Mouse (Mus musculus): Measurements from ENCODE around the gene Slc11a1. TPM values are rescaled to one million over a fixed set of nuclear protein-coding genes. Genes with fewer than 3 reads are reported as not detected.

Gene Slc11a1
- polyA plus RNA-seq, 1 experiment = not detected

DNA sequence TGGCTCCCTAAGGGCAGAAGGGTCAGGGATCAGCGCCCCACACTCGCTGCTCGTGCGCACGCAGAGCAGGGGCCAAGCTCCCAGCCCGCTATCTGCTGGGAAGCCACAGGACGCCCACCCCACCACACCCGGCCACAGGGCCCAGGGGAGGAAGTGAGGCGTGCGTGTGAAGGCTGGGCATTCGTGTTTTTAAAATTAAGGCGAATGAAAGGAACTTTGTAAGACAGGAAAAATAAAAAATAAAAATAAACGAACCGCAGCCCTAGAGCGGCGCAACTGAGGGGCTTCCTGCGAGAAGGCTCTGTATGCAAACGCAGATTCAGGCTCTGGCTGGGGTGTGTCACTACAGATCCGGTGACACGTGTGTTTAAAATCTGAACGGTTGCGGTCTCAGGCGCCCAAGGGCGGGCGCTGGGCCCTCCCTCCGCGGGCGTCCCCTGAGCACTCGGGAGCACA is 14.9 kb downstream of the Slc11a1 start:
- H3K27ac ChIP-seq (ENCODE audit: insufficient read depth, low read depth, low read length) = no peak overlapping the region
- 35% methylated on average over 29 of the region's 29 CpGs for WGBS
- H3K4me1 ChIP-seq (ENCODE audit: control insufficient read depth, insufficient read depth, low read length) = peaks cover 29% of the 10 kb centered on the region
- TF ChIP-seq CTCF (IDR thresholded peaks at IDR 0.05; ENCODE audit: insufficient read depth, low read depth, low read length) (no peak), POLR2A (IDR thresholded peaks at IDR 0.05; ENCODE audit: insufficient read depth, low read depth, low read length) (no peak)
- H3K4me3 ChIP-seq (ENCODE audit: insufficient read depth, low read depth, low read length) = no peak overlapping the region

DNA sequence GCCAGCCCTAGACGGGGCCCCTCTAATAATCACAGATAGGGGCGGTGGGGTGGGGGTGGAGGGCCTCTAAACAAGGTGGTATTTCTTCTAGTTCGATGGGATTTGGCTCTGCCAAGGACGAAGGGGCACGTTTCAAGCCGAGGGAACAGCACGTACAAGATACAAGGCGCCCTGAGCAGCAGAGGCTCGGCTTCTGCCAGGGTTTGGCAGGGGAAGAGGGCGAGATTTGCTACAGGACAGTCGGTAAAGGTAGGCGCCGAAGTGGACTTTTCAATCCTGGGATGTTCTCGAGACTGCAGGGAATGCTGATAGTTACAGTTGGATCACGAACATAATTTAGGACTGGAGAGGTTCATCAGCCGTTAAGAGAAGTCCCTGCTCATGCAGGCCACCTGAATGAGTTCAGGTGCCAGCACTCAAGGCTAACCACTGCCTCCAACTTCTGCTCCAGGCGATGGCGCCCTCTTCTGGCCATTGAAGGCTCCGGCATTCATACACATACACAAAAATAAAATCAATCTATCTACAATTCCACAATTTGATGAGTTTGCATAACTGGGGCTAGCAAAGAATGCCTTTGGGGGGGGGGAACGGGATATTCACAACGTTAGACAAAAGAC is 15.4 kb downstream of the Slc11a1 start:
- no peak overlapping the region for H3K4me3 ChIP-seq (ENCODE audit: insufficient read depth, low read depth, low read length)
- 12% methylated on average over 21 of the region's 21 CpGs for WGBS
- TF ChIP-seq CTCF (IDR thresholded peaks at IDR 0.05; ENCODE audit: insufficient read depth, low read depth, low read length) (peak; percentile 26; the same call in 1 of the 2 replicates), POLR2A (IDR thresholded peaks at IDR 0.05; ENCODE audit: insufficient read depth, low read depth, low read length) (no peak)
- no peak overlapping the region for H3K27ac ChIP-seq (ENCODE audit: insufficient read depth, low read depth, low read length)
- peaks cover 29% of the 10 kb centered on the region for H3K4me1 ChIP-seq (ENCODE audit: control insufficient read depth, insufficient read depth, low read length)

DNA sequence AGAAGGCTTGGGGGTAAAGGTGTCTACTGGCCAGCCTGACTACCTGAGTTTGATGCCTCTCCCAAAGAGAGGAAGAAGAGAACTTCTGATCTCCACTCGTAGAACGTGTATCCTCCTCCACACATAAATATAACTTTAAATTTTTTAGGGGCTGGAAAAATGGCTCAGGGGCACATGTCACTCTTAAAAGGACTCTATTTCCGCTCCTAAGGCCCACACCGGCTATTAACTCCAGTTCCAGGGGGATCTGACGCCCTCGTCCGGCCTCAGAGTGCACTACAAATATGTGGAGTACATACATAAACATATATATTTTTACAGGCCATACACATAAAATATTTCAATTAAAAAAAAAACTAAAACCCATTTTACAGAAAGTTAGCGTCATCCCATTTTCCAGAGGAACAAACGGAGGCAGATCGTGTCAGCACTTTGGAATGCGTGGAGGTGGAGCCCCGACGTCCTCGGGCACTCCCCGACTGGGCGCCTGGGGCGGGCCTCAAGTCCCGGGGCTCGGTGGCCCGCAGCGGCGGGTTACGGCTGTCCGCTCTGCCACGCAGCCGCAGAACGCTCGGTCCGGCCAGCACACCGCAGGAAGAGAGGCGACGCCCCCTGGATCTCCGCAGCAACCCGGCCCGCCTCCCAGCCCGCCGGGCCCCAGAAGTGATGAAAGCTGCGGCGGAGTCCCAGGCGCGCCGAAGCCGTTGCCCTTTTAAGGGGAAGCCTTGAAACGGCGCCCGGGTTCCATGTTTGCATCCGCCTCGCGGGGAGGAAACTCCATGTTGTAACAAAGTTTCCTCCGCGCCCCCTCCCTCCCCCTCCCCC is 16.1 kb downstream of the Slc11a1 start, which contains the start of gene Ctdsp1:
Ctdsp1 (plus strand) TSS at position 586 of the 825 bp plus-strand sequence.
- H3K4me3 ChIP-seq (ENCODE audit: insufficient read depth, low read depth, low read length) = peak within 1 kb of the TSS; percentile 74
- 3% methylated on average over 49 of the region's 51 CpGs for WGBS
- H3K4me1 ChIP-seq (ENCODE audit: control insufficient read depth, insufficient read depth, low read length) = peaks cover 29% of the 10 kb centered on the region
- peak within 1 kb of the TSS; percentile 74 for H3K27ac ChIP-seq (ENCODE audit: insufficient read depth, low read depth, low read length)
- no peak for TF ChIP-seq CTCF (IDR thresholded peaks at IDR 0.05; ENCODE audit: insufficient read depth, low read depth, low read length)
- no peak for TF ChIP-seq POLR2A (IDR thresholded peaks at IDR 0.05; ENCODE audit: insufficient read depth, low read depth, low read length)

DNA sequence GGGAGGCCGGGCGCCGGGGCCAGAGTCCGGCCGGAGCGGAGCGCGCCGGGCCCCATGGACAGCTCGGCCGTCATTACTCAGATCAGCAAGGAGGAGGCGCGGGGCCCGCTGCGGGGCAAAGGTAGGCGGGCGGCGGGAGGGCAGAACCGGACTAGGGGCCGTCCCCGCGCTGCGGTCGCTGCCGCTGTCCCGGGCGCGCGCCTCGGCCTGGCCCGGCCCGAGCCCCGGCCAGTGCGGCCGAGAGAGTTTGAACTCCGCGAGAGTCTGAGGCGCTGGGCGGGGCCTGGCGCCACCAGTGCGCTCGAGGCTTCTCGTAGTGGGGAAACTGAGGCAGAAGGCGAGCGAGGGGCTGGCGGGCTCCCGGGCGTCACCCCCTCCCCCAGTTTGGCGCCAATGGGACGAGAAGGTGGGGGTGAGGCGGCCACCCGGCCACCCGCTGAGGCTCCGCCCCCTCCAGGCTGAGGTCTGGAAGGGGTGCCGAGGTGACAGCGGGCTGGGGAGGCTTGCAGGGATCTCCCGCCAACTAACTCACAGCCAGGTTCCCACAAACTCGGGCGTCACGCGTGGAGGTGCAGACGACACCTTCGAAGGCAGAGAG is 16.9 kb downstream of the Slc11a1 start:
- WGBS = under 1% methylated on average over 62 of the region's 63 CpGs
- TF ChIP-seq CTCF (IDR thresholded peaks at IDR 0.05; ENCODE audit: insufficient read depth, low read depth, low read length) (peak; percentile 9; the same call in 1 of the 2 replicates), POLR2A (IDR thresholded peaks at IDR 0.05; ENCODE audit: insufficient read depth, low read depth, low read length) (no peak)
- Histone ChIP-seq H3K4me3 (ENCODE audit: insufficient read depth, low read depth, low read length) (peak overlapping the region; percentile 67), H3K27ac (ENCODE audit: insufficient read depth, low read depth, low read length) (peak overlapping the region; percentile 12; the same call in 1 of the 2 replicates), H3K4me1 (ENCODE audit: control insufficient read depth, insufficient read depth, low read length) (peaks cover 30% of the 10 kb centered on the region)

DNA sequence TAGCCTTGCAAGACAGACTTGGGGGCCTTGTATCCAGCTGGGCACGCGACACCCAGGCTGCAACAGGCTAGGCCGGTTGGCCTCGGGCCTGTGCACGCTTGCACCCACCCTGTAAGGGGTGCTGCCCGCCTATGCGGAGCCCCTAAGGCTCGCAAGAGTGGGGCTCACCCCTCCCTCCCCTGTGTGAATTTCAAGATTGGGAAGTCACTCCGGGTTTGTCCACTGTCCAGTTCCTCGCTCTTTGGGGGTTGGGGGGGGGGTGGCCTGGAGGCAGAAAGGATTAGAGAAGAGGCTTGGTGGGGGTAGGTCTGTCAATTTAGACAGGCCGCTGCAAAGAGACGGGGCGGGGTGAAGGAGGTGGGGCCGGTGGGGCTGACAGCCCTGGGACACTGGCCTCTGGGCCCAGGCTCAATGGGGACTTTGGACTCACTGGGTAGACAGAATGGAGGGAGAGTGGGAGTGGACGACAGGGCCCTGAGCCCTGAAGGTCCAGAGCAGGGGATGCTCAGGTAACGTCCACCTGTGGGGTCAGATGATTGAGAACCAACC is 17.5 kb downstream of the Slc11a1 start:
- peak overlapping the region; percentile 67 for H3K4me3 ChIP-seq (ENCODE audit: insufficient read depth, low read depth, low read length)
- TF ChIP-seq CTCF (IDR thresholded peaks at IDR 0.05; ENCODE audit: insufficient read depth, low read depth, low read length) (no peak; the same call in 1 of the 2 replicates), POLR2A (IDR thresholded peaks at IDR 0.05; ENCODE audit: insufficient read depth, low read depth, low read length) (no peak)
- 0 out of 2 replicates have a peak overlapping the region, but pooled peaks have one; percentile 12 for H3K27ac ChIP-seq (ENCODE audit: insufficient read depth, low read depth, low read length)
- H3K4me1 ChIP-seq (ENCODE audit: control insufficient read depth, insufficient read depth, low read length) = peaks cover 28% of the 10 kb centered on the region
- 2% methylated on average over 16 of the region's 16 CpGs for WGBS

DNA sequence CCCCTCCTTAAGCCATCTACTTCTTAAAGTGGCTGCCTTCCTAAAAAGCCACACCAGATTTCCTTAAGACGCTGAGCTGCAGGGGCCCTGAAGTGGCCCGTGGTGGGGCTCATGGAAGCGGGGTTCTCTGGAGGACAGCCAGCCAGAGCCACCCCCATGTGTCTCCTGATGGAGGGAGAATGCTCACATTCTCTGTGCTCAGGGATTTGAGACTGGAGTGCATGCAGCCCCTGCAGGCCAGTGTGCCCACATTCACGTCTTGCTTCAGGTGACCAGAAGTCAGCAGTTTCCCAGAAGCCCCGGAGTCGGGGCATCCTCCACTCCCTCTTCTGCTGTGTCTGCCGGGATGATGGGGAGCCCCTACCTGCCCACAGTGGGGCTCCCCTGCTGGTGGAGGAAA is 18.0 kb downstream of the Slc11a1 start:
- peak overlapping the region; percentile 67 for H3K4me3 ChIP-seq (ENCODE audit: insufficient read depth, low read depth, low read length)
- 33% methylated on average over 7 of the region's 7 CpGs for WGBS
- H3K4me1 ChIP-seq (ENCODE audit: control insufficient read depth, insufficient read depth, low read length) = peaks cover 32% of the 10 kb centered on the region
- TF ChIP-seq POLR2A (IDR thresholded peaks at IDR 0.05; ENCODE audit: insufficient read depth, low read depth, low read length) (no peak), CTCF (IDR thresholded peaks at IDR 0.05; ENCODE audit: insufficient read depth, low read depth, low read length) (no peak)
- no peak overlapping the region for H3K27ac ChIP-seq (ENCODE audit: insufficient read depth, low read depth, low read length)

DNA sequence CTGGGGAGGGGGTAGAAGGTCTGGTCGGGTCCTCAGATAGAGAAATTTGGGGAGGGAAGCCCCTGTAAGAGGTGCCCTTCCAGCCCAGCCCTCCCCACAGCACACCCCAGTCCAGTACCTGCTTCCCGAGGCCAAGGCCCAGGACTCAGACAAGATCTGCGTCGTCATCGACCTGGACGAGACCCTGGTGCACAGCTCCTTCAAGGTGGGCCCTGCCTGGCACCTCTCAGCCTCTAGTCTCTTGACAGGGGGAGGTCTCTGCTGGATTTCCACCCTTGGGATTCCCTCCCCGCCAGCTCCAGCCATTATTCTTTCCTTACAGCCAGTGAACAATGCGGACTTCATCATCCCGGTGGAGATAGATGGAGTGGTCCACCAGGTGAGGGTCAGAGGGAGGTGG is 18.7 kb downstream of the Slc11a1 start:
- TF ChIP-seq POLR2A (IDR thresholded peaks at IDR 0.05; ENCODE audit: insufficient read depth, low read depth, low read length) = no peak
- no peak for TF ChIP-seq CTCF (IDR thresholded peaks at IDR 0.05; ENCODE audit: insufficient read depth, low read depth, low read length)
- WGBS = 91% methylated on average over 9 of the region's 9 CpGs
- Histone ChIP-seq H3K4me1 (ENCODE audit: control insufficient read depth, insufficient read depth, low read length) (peaks cover 34% of the 10 kb centered on the region), H3K27ac (ENCODE audit: insufficient read depth, low read depth, low read length) (no peak overlapping the region), H3K4me3 (ENCODE audit: insufficient read depth, low read depth, low read length) (no peak overlapping the region)

DNA sequence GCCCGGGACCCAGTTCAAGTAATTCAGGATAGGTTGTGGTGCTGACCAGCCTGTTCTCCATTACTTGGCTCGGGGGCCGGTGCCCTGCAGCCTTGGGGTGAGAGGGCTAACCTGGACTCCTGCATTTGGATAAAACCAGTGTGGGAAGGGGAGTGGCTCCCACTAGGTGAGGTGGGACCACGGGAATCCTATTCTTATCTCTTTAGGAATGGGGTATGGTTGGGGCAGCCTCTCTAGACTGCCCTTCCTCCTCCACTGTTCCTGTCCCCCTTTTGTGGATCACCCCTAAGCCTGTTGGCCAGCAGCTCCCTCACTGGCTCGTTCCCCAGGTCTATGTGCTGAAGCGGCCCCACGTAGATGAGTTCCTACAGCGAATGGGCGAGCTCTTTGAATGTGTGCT is 19.3 kb downstream of the Slc11a1 start:
- Histone ChIP-seq H3K4me3 (ENCODE audit: insufficient read depth, low read depth, low read length) (no peak overlapping the region), H3K4me1 (ENCODE audit: control insufficient read depth, insufficient read depth, low read length) (peaks cover 34% of the 10 kb centered on the region), H3K27ac (ENCODE audit: insufficient read depth, low read depth, low read length) (no peak overlapping the region)
- TF ChIP-seq POLR2A (IDR thresholded peaks at IDR 0.05; ENCODE audit: insufficient read depth, low read depth, low read length) = no peak
- TF ChIP-seq CTCF (IDR thresholded peaks at IDR 0.05; ENCODE audit: insufficient read depth, low read depth, low read length) = no peak
- 90% methylated on average over 9 of the region's 9 CpGs for WGBS
